Mouse (Mus musculus): ENCODE measurements around the gene Col4a2.
A peak's percentile ranks its signal among the peaks of the same experiment; 100 is the strongest.

The Col4a2 gene

GRCm38 (mm10) chr8:11362278-11363214 lies 49.9 kb downstream of the Col4a2 start:
- peak; percentile 89 for DNase-seq

GRCm38 (mm10) chr8:11363340-11364126 lies 50.9 kb downstream of the Col4a2 start:
- peak; percentile 93 for DNase-seq

GRCm38 (mm10) chr8:11366251-11366650 lies 53.6 kb downstream of the Col4a2 start:
- DNase-seq = no peak

GRCm38 (mm10) chr8:11366741-11367140 lies 54.1 kb downstream of the Col4a2 start:
- peak; percentile 95 for DNase-seq

- DNase-seq = peak; percentile 96
Measured at GRCm38 (mm10) chr8:11367670-11368069, 55.1 kb downstream of the Col4a2 start.

GRCm38 (mm10) chr8:11369526-11370203 lies 57.1 kb downstream of the Col4a2 start:
- DNase-seq = peak; percentile 96

GRCm38 (mm10) chr8:11371347-11371746 lies 58.7 kb downstream of the Col4a2 start:
- DNase-seq = peak; percentile 88

GRCm38 (mm10) chr8:11372080-11372479 lies 59.5 kb downstream of the Col4a2 start:
- peak; percentile 97 for DNase-seq

GRCm38 (mm10) chr8:11373643-11374325 lies 61.2 kb downstream of the Col4a2 start:
- peak; percentile 93 for DNase-seq

GRCm38 (mm10) chr8:11374326-11375076 lies 61.9 kb downstream of the Col4a2 start:
- DNase-seq = peak; percentile 90

GRCm38 (mm10) chr8:11375749-11376438 lies 63.3 kb downstream of the Col4a2 start:
- peak; percentile 94 for DNase-seq

- DNase-seq = peak; percentile 91
Measured at GRCm38 (mm10) chr8:11377391-11378210, 65.0 kb downstream of the Col4a2 start.

GRCm38 (mm10) chr8:11379590-11379989 lies 67.0 kb downstream of the Col4a2 start:
- peak; percentile 96 for DNase-seq

- DNase-seq = peak; percentile 92
Measured at GRCm38 (mm10) chr8:11381544-11381943, 68.9 kb downstream of the Col4a2 start.

GRCm38 (mm10) chr8:11382059-11382810 lies 69.6 kb downstream of the Col4a2 start:
- DNase-seq = peak; percentile 98

- peak; percentile 91 for DNase-seq
Measured at GRCm38 (mm10) chr8:11382933-11383332, 70.3 kb downstream of the Col4a2 start.

- peak; percentile 92 for DNase-seq
Measured at GRCm38 (mm10) chr8:11383379-11383778, 70.8 kb downstream of the Col4a2 start.

GRCm38 (mm10) chr8:11384841-11385240 lies 72.2 kb downstream of the Col4a2 start:
- peak; percentile 90 for DNase-seq

- DNase-seq = peak; percentile 97
Measured at GRCm38 (mm10) chr8:11385272-11385905, 72.8 kb downstream of the Col4a2 start.

All from heart, adult 11 months (tissue).